Mouse (Mus musculus) lung, adult 18-20 months (tissue): ENCODE results near the gene Prkaa2.
A peak's percentile ranks its signal among the peaks of the same experiment; 100 is the strongest.

Source experiments
- DNase-seq, 2 experiments: peaks; one replicate each; pipeline ENCODE4 v3.0.0; 2022; ENCODE audit warnings: mixed read lengths in 2 of 2

Gene Prkaa2

GRCm38 (mm10) chr4:105109199-105109989, at the start of gene Prkaa2:
Prkaa2 (minus strand) TSS chr4:105109890.
- peak; percentile 76 to 82 for DNase-seq

GRCm38 (mm10) chr4:105159531-105159870, 49.8 kb upstream of the Prkaa2 start:
- DNase-seq, result no peak

GRCm38 (mm10) chr4:105158651-105159530, 49.2 kb upstream of the Prkaa2 start:
- no peak for DNase-seq

GRCm38 (mm10) chr4:105158169-105158555, 48.5 kb upstream of the Prkaa2 start:
- DNase-seq, result peak; percentile 80 to 84

GRCm38 (mm10) chr4:105157276-105158168, 47.8 kb upstream of the Prkaa2 start, which contains the start of gene Plpp3:
Plpp3 (plus strand) TSS chr4:105157347.
- peak; percentile 88 to 89 for DNase-seq

GRCm38 (mm10) chr4:105156955-105157275, 47.2 kb upstream of the Prkaa2 start:
- DNase-seq, result no peak

- no peak for DNase-seq
Observed at GRCm38 (mm10) chr4:105156281-105156680, 46.6 kb upstream of the Prkaa2 start.

- DNase-seq, result no peak
Observed at GRCm38 (mm10) chr4:105153227-105153626, 43.5 kb upstream of the Prkaa2 start.

- DNase-seq, result peak; percentile 74 to 80
Observed at GRCm38 (mm10) chr4:105151911-105152690, 42.4 kb upstream of the Prkaa2 start.

GRCm38 (mm10) chr4:105149492-105149891, 39.8 kb upstream of the Prkaa2 start:
- DNase-seq, result no peak

GRCm38 (mm10) chr4:105133350-105134050, 23.8 kb upstream of the Prkaa2 start:
- DNase-seq, result no peak

- no peak for DNase-seq
Observed at GRCm38 (mm10) chr4:105131756-105132314, 22.1 kb upstream of the Prkaa2 start.

- DNase-seq, result no peak
Observed at GRCm38 (mm10) chr4:105129212-105129611, 19.5 kb upstream of the Prkaa2 start.

GRCm38 (mm10) chr4:105122429-105122828, 12.7 kb upstream of the Prkaa2 start:
- DNase-seq, result peak; percentile 74 to 81

- no peak for DNase-seq
Observed at GRCm38 (mm10) chr4:105121081-105121480, 11.4 kb upstream of the Prkaa2 start.

GRCm38 (mm10) chr4:105113468-105113867, 3.8 kb upstream of the Prkaa2 start:
- DNase-seq, result no peak

GRCm38 (mm10) chr4:105113042-105113441, 3.4 kb upstream of the Prkaa2 start:
- no peak for DNase-seq

GRCm38 (mm10) chr4:105111770-105112169, 2.1 kb upstream of the Prkaa2 start:
- no peak for DNase-seq

- no peak for DNase-seq
Observed at GRCm38 (mm10) chr4:105110684-105111035, 970 bp upstream of the Prkaa2 start.

- peak in 1 of 2 experiments; percentile 5 for DNase-seq
Observed at GRCm38 (mm10) chr4:105109990-105110683, 447 bp upstream of the Prkaa2 start.
